ENCODE assay signal across 8 mouse cellular contexts in the genomic region with DNA sequence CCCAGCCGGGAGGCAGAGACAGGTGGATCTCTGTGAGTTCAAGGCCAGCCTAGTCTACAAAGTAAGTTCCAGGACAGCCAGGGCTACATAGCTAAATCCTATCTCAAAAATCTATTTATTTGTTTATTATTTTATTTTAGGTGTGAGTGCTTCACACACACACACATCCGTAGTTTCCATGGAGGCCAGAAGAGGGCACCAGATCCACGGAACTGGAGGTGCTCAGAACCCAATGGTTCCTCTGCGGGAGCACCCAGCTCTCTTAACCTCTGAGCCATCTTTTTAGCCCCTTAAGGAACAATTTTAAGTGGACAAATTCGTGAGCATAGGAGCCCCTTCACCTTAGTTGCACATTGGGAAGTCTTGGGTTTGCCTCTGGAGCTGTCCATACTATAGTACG. TPM values are rescaled to one million over a fixed set of nuclear protein-coding genes. Genes with fewer than 3 reads are reported as not detected.
DNase-seq lines count a peak whose midpoint lies in the region; ATAC-seq lines count a peak whose summit lies in the region.

No protein-coding gene starts in this region.

- H3K9me3 ChIP-seq in midbrain, embryonic 13.5 days = no peaks in the 10 kb centered on the region

- no peak overlapping the region for H3K4me3 ChIP-seq in midbrain, embryonic 13.5 days (replicated peaks)

- ATAC-seq in megakaryocyte progenitor cell, adult 5-6 weeks (replicated peaks; ENCODE audit: poor library complexity) = peak; percentile 58
- ATAC-seq in midbrain, embryonic 13.5 days = no peak

- H3K9ac ChIP-seq in midbrain, embryonic 13.5 days (replicated peaks) = no peak overlapping the region

- H3K27ac ChIP-seq in midbrain, embryonic 13.5 days = no peak overlapping the region

- no peaks in the 10 kb centered on the region for H3K36me3 ChIP-seq in midbrain, embryonic 13.5 days

- H3K27me3 ChIP-seq in midbrain, embryonic 13.5 days = no peaks in the 10 kb centered on the region

- DNase-seq in heart, adult 8-10 months (ENCODE audit: low spot score) = peak; percentile 14
- no peak for DNase-seq in heart, adult 11 months
- DNase-seq in urinary bladder, postnatal 25 days (ENCODE audit: low spot score) = peak; percentile 39
- DNase-seq in urinary bladder, postnatal 10 days (ENCODE audit: low spot score) = no peak
- peak; percentile 41 to 43 for DNase-seq in cerebellum, postnatal 36 days
- DNase-seq in kidney, postnatal 36 days = peak; percentile 27 to 79

- WGBS in midbrain, embryonic 13.5 days = 46% methylated on average over 6 of the region's 6 CpGs

- H3K4me1 ChIP-seq in midbrain, embryonic 13.5 days (replicated peaks) = peaks cover 8% of the 10 kb centered on the region

- no peak overlapping the region for H3K4me2 ChIP-seq in midbrain, embryonic 13.5 days (replicated peaks)

RNA-seq across cellular contexts. Expression of gene Slc28a3, which starts 20.0 kb away (rescaled TPM):
- not detected for total RNA-seq in heart, adult 8-10 months (2022)
- total RNA-seq in megakaryocyte progenitor cell, adult 5-6 weeks (2015) = not detected in 2 replicates
- not detected in 2 replicates for total RNA-seq in megakaryocyte progenitor cell, adult 5-6 weeks (2017)
- not detected in 2 replicates for polyA plus RNA-seq in midbrain, embryonic 13.5 days (2015; fragmentation: Nextera tagmentation; extraction: Ambion mirVana)

Comparison
In these comparisons a context has a peak if more than half of its experiments do, and no peak if none do; other contexts are left out.
1. DNase-seq: peak in heart, adult 8-10 months (single experiment), urinary bladder, postnatal 25 days (single experiment), cerebellum, postnatal 36 days (2 of 2) and kidney, postnatal 36 days (2 of 2); none in heart, adult 11 months (single experiment) and urinary bladder, postnatal 10 days (single experiment).